Mouse (Mus musculus) erythroblast, embryonic 14.5 days (primary cell): ENCODE measurements around the gene Cep170b.

Experiments used
- GATA1 ChIP-seq: IDR thresholded peaks from 2 replicates; pipeline ENCODE4 v1.6.1; 2012; ENCODE audit warnings: low read length, inconsistent platforms, mixed read lengths
- TAL1 ChIP-seq: IDR thresholded peaks from 3 replicates; pipeline ENCODE4 v1.6.1; 2012; ENCODE audit warnings: low read length, inconsistent platforms, mixed read lengths

DNA sequence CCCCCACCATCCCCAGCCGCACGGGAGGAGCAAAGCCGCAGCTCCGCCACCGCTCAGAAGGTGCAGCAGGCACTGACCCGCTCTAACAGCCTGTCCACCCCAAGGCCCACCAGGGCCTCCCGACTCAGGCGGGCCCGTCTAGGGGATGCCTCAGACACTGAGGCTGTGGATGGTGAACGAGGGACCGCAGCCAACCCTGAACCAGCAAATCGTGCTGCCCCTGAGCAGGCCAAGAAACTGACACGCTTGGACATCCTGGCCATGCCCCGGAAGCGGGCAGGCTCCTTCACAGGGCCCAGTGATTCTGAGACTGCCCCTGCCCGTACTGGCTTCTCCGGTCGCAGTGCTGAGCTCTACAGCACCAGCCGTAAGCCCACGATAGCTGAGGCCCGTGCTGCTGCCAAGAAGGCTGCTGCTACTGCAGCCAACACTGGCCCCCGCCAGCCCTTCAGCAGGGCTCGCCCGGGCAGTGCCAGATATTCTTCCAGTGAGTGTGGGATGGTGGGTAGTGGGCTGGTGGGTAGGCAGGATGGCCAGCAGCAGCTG lies 18.8 kb downstream of the Cep170b start:
- TF ChIP-seq TAL1 (no peak), GATA1 (no peak)
